In the genomic region with DNA sequence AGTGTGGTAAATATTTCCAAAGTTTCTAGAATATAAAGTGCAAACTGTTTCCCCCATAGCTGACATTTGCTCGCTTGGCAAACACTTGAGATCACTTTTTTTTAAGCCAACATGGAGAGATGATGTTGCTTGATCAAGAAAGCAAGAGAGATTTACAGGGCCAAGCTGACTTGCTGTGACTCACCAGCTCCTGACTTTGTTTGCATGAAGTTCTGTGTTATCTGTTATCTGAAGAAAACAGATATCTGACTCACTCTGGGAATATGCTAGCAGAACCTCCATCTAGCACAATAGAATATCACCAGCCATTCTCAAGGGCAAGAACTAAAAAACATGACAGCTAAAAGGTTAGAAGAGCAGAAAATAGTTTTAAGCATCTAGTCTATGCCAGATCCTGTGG, we compare ENCODE assay signal across 16 mouse cellular contexts.
"Had no signal": no experiment of that assay in that cellular context is flagged by ENCODE, and none has a peak within 500 bp of the region (broad histone marks: within the 10 kb centered on the region; RNA-seq: fewer than 3 reads in every experiment).

No protein-coding gene starts in this region.

- DNase-seq: kidney, postnatal 10 days; kidney, postnatal 4 days; liver; liver, embryonic 13.5 days; liver, postnatal 0 days; lung, postnatal 4 days; right cerebral cortex, postnatal 14 days; thymus, adult 2 months; thymus, postnatal 25 days had no signal

- ATAC-seq: liver, postnatal 0 days; midbrain, embryonic 15.5 days had no signal

- H3K9ac ChIP-seq: limb, embryonic 12.5 days; liver, embryonic 13.5 days; liver, postnatal 0 days; midbrain, embryonic 15.5 days; neural tube, embryonic 12.5 days; stomach, embryonic 15.5 days had no signal

- H3K36me3 ChIP-seq: limb, embryonic 12.5 days; liver, embryonic 13.5 days; midbrain, embryonic 15.5 days; neural tube, embryonic 12.5 days; stomach, embryonic 15.5 days had no signal

- H3K27me3 ChIP-seq: limb, embryonic 12.5 days; liver, embryonic 13.5 days; megakaryocyte, embryonic 14.5 days; midbrain, embryonic 15.5 days; neural tube, embryonic 12.5 days; stomach, embryonic 15.5 days had no signal

- H3K4me3 ChIP-seq: layer of hippocampus, adult 2 months; limb, embryonic 12.5 days; liver, embryonic 13.5 days; megakaryocyte, embryonic 14.5 days; midbrain, embryonic 15.5 days; neural tube, embryonic 12.5 days; stomach, embryonic 15.5 days had no signal

- H3K9me3 ChIP-seq: limb, embryonic 12.5 days; liver, embryonic 13.5 days; megakaryocyte, embryonic 14.5 days; midbrain, embryonic 15.5 days; neural tube, embryonic 12.5 days; stomach, embryonic 15.5 days had no signal

- H3K4me1 ChIP-seq: limb, embryonic 12.5 days; liver, embryonic 13.5 days; megakaryocyte, embryonic 14.5 days; midbrain, embryonic 15.5 days; neural tube, embryonic 12.5 days; stomach, embryonic 15.5 days had no signal

- H3K27ac ChIP-seq: layer of hippocampus, adult 2 months; limb, embryonic 12.5 days; liver, embryonic 13.5 days; midbrain, embryonic 15.5 days; neural tube, embryonic 12.5 days; stomach, embryonic 15.5 days had no signal

- H3K4me2 ChIP-seq: limb, embryonic 12.5 days; liver, embryonic 13.5 days; midbrain, embryonic 11.5 days; midbrain, embryonic 15.5 days; neural tube, embryonic 12.5 days; stomach, embryonic 15.5 days had no signal
